Mouse (Mus musculus): ENCODE results near the gene Hlcs. TPM values are rescaled to one million over a fixed set of nuclear protein-coding genes. Genes with fewer than 3 reads are reported as not detected.

Hlcs gene
- polyA plus RNA-seq, 2 experiments = 1.3 to 1.7 TPM

GRCm38 (mm10) chr16:94270826-94271225 lies 42.5 kb downstream of the Hlcs start:
- DNase-seq (ENCODE audit: low read depth in 3 of 3, low spot score in 3 of 3) = no peak
- ATAC-seq (ENCODE audit: insufficient read depth) = no peak
- Histone ChIP-seq H3K27me3 (ENCODE audit: control insufficient read depth, insufficient read depth, low read length) (no peaks in the 10 kb centered on the region), H3K9me3 (ENCODE audit: control insufficient read depth, low read length) (no peaks in the 10 kb centered on the region), H3K27ac (no peak overlapping the region), H3K9ac (replicated peaks) (no peak overlapping the region), H3K4me3 (ENCODE audit: insufficient read depth in 1 of 2, low read depth in 2 of 2, low read length in 2 of 2) (no peak overlapping the region), H3K4me1 (replicated peaks; ENCODE audit: control insufficient read depth in 2 of 2, insufficient read depth in 2 of 2, low read length in 1 of 2) (no peaks in the 10 kb centered on the region), H3K4me2 (ENCODE audit: low read depth) (no peak overlapping the region), H3K36me3 (replicated peaks; ENCODE audit: control insufficient read depth, insufficient read depth, low read depth) (no peaks in the 10 kb centered on the region)
- TF ChIP-seq CTCF (IDR thresholded peaks at IDR 0.05; ENCODE audit: low read depth) (no peak), EP300 (IDR thresholded peaks at IDR 0.05; ENCODE audit: low read depth) (no peak)
- 79% methylated on average over 6 of the region's 6 CpGs for WGBS (ENCODE audit: insufficient replicate concordance)

- no peak for ATAC-seq (ENCODE audit: insufficient read depth)
- no peaks in the 10 kb centered on the region for H3K27me3 ChIP-seq (ENCODE audit: control insufficient read depth, insufficient read depth, low read length)
- 10% methylated on average over 9 of the region's 9 CpGs for WGBS (ENCODE audit: insufficient replicate concordance)
- H3K36me3 ChIP-seq (replicated peaks; ENCODE audit: control insufficient read depth, insufficient read depth, low read depth) = no peaks in the 10 kb centered on the region
- no peak overlapping the region for H3K27ac ChIP-seq
- H3K9ac ChIP-seq (replicated peaks) = no peak overlapping the region
- TF ChIP-seq EP300 (IDR thresholded peaks at IDR 0.05; ENCODE audit: low read depth) (no peak), CTCF (IDR thresholded peaks at IDR 0.05; ENCODE audit: low read depth) (peak; percentile 93)
- H3K4me2 ChIP-seq (ENCODE audit: low read depth) = no peak overlapping the region
- DNase-seq (ENCODE audit: low read depth in 3 of 3, low spot score in 3 of 3) = peak; percentile 28 to 37 (median 35)
- no peaks in the 10 kb centered on the region for H3K4me1 ChIP-seq (replicated peaks; ENCODE audit: control insufficient read depth in 2 of 2, insufficient read depth in 2 of 2, low read length in 1 of 2)
- no peak overlapping the region for H3K4me3 ChIP-seq (ENCODE audit: insufficient read depth in 1 of 2, low read depth in 2 of 2, low read length in 2 of 2)
- no peaks in the 10 kb centered on the region for H3K9me3 ChIP-seq (ENCODE audit: control insufficient read depth, low read length)
Observed at GRCm38 (mm10) chr16:94269635-94270034, 43.7 kb downstream of the Hlcs start.

GRCm38 (mm10) chr16:94268205-94268604 lies 45.2 kb downstream of the Hlcs start:
- no peak for ATAC-seq (ENCODE audit: insufficient read depth)

GRCm38 (mm10) chr16:94264611-94265010 lies 48.8 kb downstream of the Hlcs start:
- Histone ChIP-seq H3K4me3 (ENCODE audit: insufficient read depth in 1 of 2, low read depth in 2 of 2, low read length in 2 of 2) (no peak overlapping the region), H3K9me3 (ENCODE audit: control insufficient read depth, low read length) (no peaks in the 10 kb centered on the region), H3K36me3 (replicated peaks; ENCODE audit: control insufficient read depth, insufficient read depth, low read depth) (no peaks in the 10 kb centered on the region), H3K4me2 (ENCODE audit: low read depth) (no peak overlapping the region), H3K27ac (no peak overlapping the region), H3K27me3 (ENCODE audit: control insufficient read depth, insufficient read depth, low read length) (no peaks in the 10 kb centered on the region), H3K4me1 (replicated peaks; ENCODE audit: control insufficient read depth in 2 of 2, insufficient read depth in 2 of 2, low read length in 1 of 2) (no peaks in the 10 kb centered on the region), H3K9ac (replicated peaks) (no peak overlapping the region)
- no peak for DNase-seq (ENCODE audit: low read depth in 3 of 3, low spot score in 3 of 3)
- 76% methylated on average over 6 of the region's 6 CpGs for whole genome bisulfite sequencing (ENCODE audit: insufficient replicate concordance)
- ATAC-seq (ENCODE audit: insufficient read depth) = no peak
- TF ChIP-seq EP300 (IDR thresholded peaks at IDR 0.05; ENCODE audit: low read depth) (no peak), CTCF (IDR thresholded peaks at IDR 0.05; ENCODE audit: low read depth) (no peak)

More at GRCm38 (mm10) chr16:94268205-94268604, 45.2 kb downstream of the Hlcs start:
- Histone ChIP-seq H3K27ac (no peak overlapping the region), H3K4me3 (ENCODE audit: insufficient read depth in 1 of 2, low read depth in 2 of 2, low read length in 2 of 2) (no peak overlapping the region), H3K27me3 (ENCODE audit: control insufficient read depth, insufficient read depth, low read length) (no peaks in the 10 kb centered on the region), H3K36me3 (replicated peaks; ENCODE audit: control insufficient read depth, insufficient read depth, low read depth) (no peaks in the 10 kb centered on the region), H3K9me3 (ENCODE audit: control insufficient read depth, low read length) (no peaks in the 10 kb centered on the region), H3K9ac (replicated peaks) (no peak overlapping the region), H3K4me2 (ENCODE audit: low read depth) (no peak overlapping the region), H3K4me1 (replicated peaks; ENCODE audit: control insufficient read depth in 2 of 2, insufficient read depth in 2 of 2, low read length in 1 of 2) (no peaks in the 10 kb centered on the region)
- TF ChIP-seq EP300 (IDR thresholded peaks at IDR 0.05; ENCODE audit: low read depth) = no peak
- no peak for TF ChIP-seq CTCF (IDR thresholded peaks at IDR 0.05; ENCODE audit: low read depth)
- DNase-seq (ENCODE audit: low read depth in 3 of 3, low spot score in 3 of 3) = no peak
- WGBS (ENCODE audit: insufficient replicate concordance) = 76% methylated on average over 14 of the region's 14 CpGs

- no peak overlapping the region for H3K4me3 ChIP-seq (ENCODE audit: insufficient read depth in 1 of 2, low read depth in 2 of 2, low read length in 2 of 2)
- H3K9ac ChIP-seq (replicated peaks) = no peak overlapping the region
- no peaks in the 10 kb centered on the region for H3K36me3 ChIP-seq (replicated peaks; ENCODE audit: control insufficient read depth, insufficient read depth, low read depth)
- H3K9me3 ChIP-seq (ENCODE audit: control insufficient read depth, low read length) = no peaks in the 10 kb centered on the region
- no peaks in the 10 kb centered on the region for H3K4me1 ChIP-seq (replicated peaks; ENCODE audit: control insufficient read depth in 2 of 2, insufficient read depth in 2 of 2, low read length in 1 of 2)
- H3K27ac ChIP-seq = no peak overlapping the region
- 75% methylated on average over 19 of the region's 19 CpGs for WGBS (ENCODE audit: insufficient replicate concordance)
- H3K27me3 ChIP-seq (ENCODE audit: control insufficient read depth, insufficient read depth, low read length) = no peaks in the 10 kb centered on the region
- ATAC-seq (ENCODE audit: insufficient read depth) = no peak
- H3K4me2 ChIP-seq (ENCODE audit: low read depth) = no peak overlapping the region
- no peak for TF ChIP-seq CTCF (IDR thresholded peaks at IDR 0.05; ENCODE audit: low read depth)
- no peak for TF ChIP-seq EP300 (IDR thresholded peaks at IDR 0.05; ENCODE audit: low read depth)
- no peak for DNase-seq (ENCODE audit: low read depth in 3 of 3, low spot score in 3 of 3)
Observed at GRCm38 (mm10) chr16:94262501-94262900, 50.9 kb downstream of the Hlcs start.
